Mouse (Mus musculus): Measurements from ENCODE around the gene Acly.

Gene Acly

GRCm38 (mm10) chr11:100527458-100528374 is at the start of gene Acly:
Acly (minus strand) TSS chr11:100528000.
- in situ Hi-C loops (cut with MboI, MseI) = no loop called here

GRCm38 (mm10) chr11:100576256-100576655 is 48.5 kb upstream of the Acly start:
- in situ Hi-C loops (cut with MboI, MseI) = loop anchor here (5.0 kb wide), 1 partner anchor 46 kb away; the partner anchor contains the start of gene Dnajc7

GRCm38 (mm10) chr11:100575484-100575855 is 47.7 kb upstream of the Acly start:
- in situ Hi-C loops (cut with MboI, MseI) = loop anchor here (5.0 kb wide), 1 partner anchor 47 kb away; the partner anchor contains the start of gene Dnajc7

GRCm38 (mm10) chr11:100574708-100575483 is 47.1 kb upstream of the Acly start, which contains the start of gene Cnp:
Cnp (plus strand) TSS chr11:100574904.
- in situ Hi-C loops (cut with MboI, MseI) = loop anchor here (5.0 kb wide), 2 partner anchors 47 to 132 kb away; partner anchors contain the start of gene Dnajc7

GRCm38 (mm10) chr11:100574188-100574587 is 46.4 kb upstream of the Acly start:
- in situ Hi-C loops (cut with MboI, MseI) = loop anchor here (5.0 kb wide), 1 partner anchor 133 kb away; no protein-coding TSS in a partner anchor

- in situ Hi-C loops (cut with MboI, MseI) = loop anchor here (5.0 kb wide), 1 partner anchor 136 kb away; no protein-coding TSS in a partner anchor
Observed at GRCm38 (mm10) chr11:100571202-100571567, 43.4 kb upstream of the Acly start.

- in situ Hi-C loops (cut with MboI, MseI) = loop anchor here (5.0 kb wide), 1 partner anchor 137 kb away; no protein-coding TSS in a partner anchor
Observed at GRCm38 (mm10) chr11:100570430-100571201, 42.8 kb upstream of the Acly start.

GRCm38 (mm10) chr11:100569789-100570188 is 42.0 kb upstream of the Acly start:
- in situ Hi-C loops (cut with MboI, MseI) = loop anchor here (5.0 kb wide), 1 partner anchor 138 kb away; no protein-coding TSS in a partner anchor

- in situ Hi-C loops (cut with MboI, MseI) = no loop called here
Observed at GRCm38 (mm10) chr11:100568692-100569091, 40.9 kb upstream of the Acly start.

- in situ Hi-C loops (cut with MboI, MseI) = no loop called here
Observed at GRCm38 (mm10) chr11:100567815-100568245, 40.0 kb upstream of the Acly start.

GRCm38 (mm10) chr11:100567229-100567628 is 39.4 kb upstream of the Acly start:
- in situ Hi-C loops (cut with MboI, MseI) = no loop called here

- in situ Hi-C loops (cut with MboI, MseI) = no loop called here
Observed at GRCm38 (mm10) chr11:100564703-100565102, 36.9 kb upstream of the Acly start.

GRCm38 (mm10) chr11:100564297-100564696 is 36.5 kb upstream of the Acly start:
- in situ Hi-C loops (cut with MboI, MseI) = no loop called here

- in situ Hi-C loops (cut with MboI, MseI) = no loop called here
Observed at GRCm38 (mm10) chr11:100561748-100562147, 33.9 kb upstream of the Acly start.

- in situ Hi-C loops (cut with MboI, MseI) = no loop called here
Observed at GRCm38 (mm10) chr11:100559476-100559875, 31.7 kb upstream of the Acly start.

- in situ Hi-C loops (cut with MboI, MseI) = no loop called here
Observed at GRCm38 (mm10) chr11:100557563-100557962, 29.8 kb upstream of the Acly start.

- in situ Hi-C loops (cut with MboI, MseI) = no loop called here
Observed at GRCm38 (mm10) chr11:100555583-100555982, 27.8 kb upstream of the Acly start.

GRCm38 (mm10) chr11:100552842-100553241 is 25.0 kb upstream of the Acly start:
- in situ Hi-C loops (cut with MboI, MseI) = no loop called here

GRCm38 (mm10) chr11:100550101-100550500 is 22.3 kb upstream of the Acly start:
- in situ Hi-C loops (cut with MboI, MseI) = no loop called here

- in situ Hi-C loops (cut with MboI, MseI) = loop anchor here (10.0 kb wide), 1 partner anchor 625 kb away; the partner anchor contains the start of genes Ccr10, Cntnap1 and Plekhh3
Observed at GRCm38 (mm10) chr11:100549466-100549865, 21.7 kb upstream of the Acly start.

- in situ Hi-C loops (cut with MboI, MseI) = loop anchor here (10.0 kb wide), 1 partner anchor 627 kb away; the partner anchor contains the start of genes Ccr10, Cntnap1 and Plekhh3
Observed at GRCm38 (mm10) chr11:100548141-100548540, 20.3 kb upstream of the Acly start.

All from T-helper 2 cell (primary cell).